Mouse (Mus musculus) layer of hippocampus, adult 18-20 months (tissue): ENCODE results near the gene Tff2. TPM values are rescaled to one million over a fixed set of nuclear protein-coding genes. Genes with fewer than 3 reads are reported as not detected.

ENCODE experiments used
- total RNA-seq, 2 experiments: library from RNA; stranded (reverse); gene quantifications; 2 replicates each; pipeline ENCODE4 v1.2.3; 2021

The Tff2 gene
- total RNA-seq, 2 experiments from 2014 or later, result not detected

Other genes starting within 250 kb of the Tff2 start
- 1 to 10 TPM; 2.3 to 3.1 TPM for gene Glp1r, start 242.5 kb downstream of the Tff2 start, total RNA-seq
- under 1 TPM; 0.50 to 0.74 TPM for gene Umodl1, start 189.6 kb downstream of the Tff2 start, total RNA-seq
- gene Abcg1, start 86.6 kb downstream of the Tff2 start, total RNA-seq, result 10 to 100 TPM; 84.0 to 84.6 TPM
- gene Tff3, start 14.6 kb downstream of the Tff2 start, total RNA-seq, result not detected
- not detected for gene Tff1, start 21.0 kb upstream of the Tff2 start, total RNA-seq
- not detected for gene Tmprss3, start 54.7 kb upstream of the Tff2 start, total RNA-seq
- 1 to 10 TPM in 1 of 2 experiments, under 1 TPM in 1; 0.43 to 1.6 TPM for gene Ubash3a, start 63.6 kb upstream of the Tff2 start, total RNA-seq
- 10 to 100 TPM; 15.4 to 16.7 TPM for gene Rsph1, start 133.1 kb upstream of the Tff2 start, total RNA-seq
- 1 to 10 TPM; 6.2 to 6.3 TPM for gene Slc37a1, start 142.5 kb upstream of the Tff2 start, total RNA-seq
- gene Pde9a, start 241.9 kb upstream of the Tff2 start, total RNA-seq, result 10 to 100 TPM; 19.8 to 23.9 TPM